Mouse (Mus musculus): ENCODE results near the gene Tbxa2r.

Tbxa2r gene

DNA sequence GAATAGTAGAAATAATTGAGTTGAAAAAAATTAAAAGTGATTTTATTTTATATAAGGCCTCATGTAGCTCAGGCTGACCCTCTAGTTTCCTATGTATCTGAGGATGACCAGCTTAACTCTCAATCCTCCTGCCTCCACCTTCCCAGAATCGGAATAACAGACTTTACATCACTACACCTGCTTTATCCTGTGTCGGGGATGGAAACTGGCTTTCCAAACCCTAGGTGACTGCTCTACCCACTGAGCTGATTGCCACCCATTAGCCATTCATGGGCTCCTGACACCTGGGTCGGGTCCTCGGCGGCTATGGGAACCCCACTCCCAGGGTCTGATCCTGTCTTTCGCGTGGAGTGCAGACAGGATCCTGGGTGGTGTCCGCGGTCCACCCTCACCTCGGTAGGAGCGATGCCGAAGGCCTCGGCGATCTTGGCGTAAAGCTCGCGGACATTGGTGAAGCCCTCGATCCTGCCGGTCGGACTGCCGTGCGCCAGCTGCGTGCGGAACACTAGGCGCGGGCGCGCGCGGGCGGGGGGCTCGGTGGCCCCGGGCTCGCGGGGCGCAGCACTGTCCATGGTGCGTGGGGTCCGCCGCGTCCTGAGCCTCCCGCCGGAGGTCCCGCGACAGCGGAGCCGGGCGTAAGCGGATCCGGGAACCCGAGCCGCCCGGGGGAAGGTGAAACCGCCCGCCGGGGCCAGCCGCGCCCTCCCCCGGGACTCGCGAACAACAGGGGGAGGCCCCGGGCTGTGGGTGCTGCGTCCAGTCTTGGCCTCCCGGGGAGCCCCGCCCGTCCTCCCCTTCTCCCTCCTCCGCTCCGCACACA is 14.4 kb downstream of the Tbxa2r start, which contains the start of gene Gipc3:
Gipc3 (minus strand) TSS at position 581 of the 820 bp plus-strand sequence.
- DNase-seq (ENCODE audit: low spot score in 2 of 2): no peak

- no peak for DNase-seq (ENCODE audit: low spot score in 2 of 2)
Measured at GRCm38 (mm10) chr10:81344421-81345161, 16.1 kb downstream of the Tbxa2r start.

DNA sequence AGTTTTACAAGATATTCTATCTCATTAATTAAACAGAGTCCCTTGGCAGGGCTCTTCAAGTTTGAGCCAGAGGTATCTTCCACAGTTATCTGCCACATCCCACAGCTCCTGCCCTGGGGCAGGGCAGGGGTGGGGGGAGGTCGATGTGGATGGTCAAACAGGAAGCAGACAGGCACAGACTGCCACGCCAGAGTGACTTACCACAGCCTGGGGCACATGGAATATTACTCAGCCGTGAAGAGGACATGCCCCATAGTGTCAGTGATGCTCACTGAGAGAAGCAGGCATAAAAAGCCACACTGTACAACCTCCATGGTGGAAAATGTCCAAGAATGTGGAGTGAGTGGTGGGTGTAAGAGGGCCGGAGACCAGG is 16.6 kb downstream of the Tbxa2r start:
- no peak for DNase-seq (ENCODE audit: low spot score in 2 of 2)

DNA sequence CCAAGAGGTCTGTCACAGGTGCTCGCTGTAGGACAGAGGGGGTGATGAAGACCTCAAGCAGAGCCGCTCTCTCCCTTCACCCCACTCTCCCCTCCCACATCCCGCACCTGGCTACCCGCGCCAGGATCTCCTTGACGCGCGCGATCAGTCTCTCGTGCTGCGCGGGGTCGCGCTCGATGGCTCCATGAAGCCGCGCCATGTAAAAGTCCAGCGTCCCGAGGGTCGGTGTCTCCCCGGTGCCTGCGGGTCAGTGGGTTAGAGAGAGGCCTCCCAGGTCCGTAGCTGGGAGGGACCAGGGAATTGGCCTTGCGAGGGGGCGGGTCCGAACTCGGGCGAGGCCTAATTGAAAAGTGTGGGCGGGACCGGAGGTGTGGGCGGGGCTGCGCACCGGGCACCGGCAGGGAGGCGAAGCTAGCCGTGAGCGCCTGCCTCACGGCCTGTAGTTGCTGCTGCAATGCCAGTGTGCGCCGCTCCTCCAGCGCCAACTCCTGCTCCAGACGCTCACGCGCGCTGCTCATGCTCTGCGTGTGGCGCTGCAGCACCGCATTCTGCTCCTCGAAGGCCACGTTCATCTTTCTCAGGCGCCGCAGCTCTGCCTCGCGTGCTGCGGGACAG is 18.0 kb downstream of the Tbxa2r start:
- peak; percentile 61 to 63 for DNase-seq (ENCODE audit: low spot score in 2 of 2)

DNA sequence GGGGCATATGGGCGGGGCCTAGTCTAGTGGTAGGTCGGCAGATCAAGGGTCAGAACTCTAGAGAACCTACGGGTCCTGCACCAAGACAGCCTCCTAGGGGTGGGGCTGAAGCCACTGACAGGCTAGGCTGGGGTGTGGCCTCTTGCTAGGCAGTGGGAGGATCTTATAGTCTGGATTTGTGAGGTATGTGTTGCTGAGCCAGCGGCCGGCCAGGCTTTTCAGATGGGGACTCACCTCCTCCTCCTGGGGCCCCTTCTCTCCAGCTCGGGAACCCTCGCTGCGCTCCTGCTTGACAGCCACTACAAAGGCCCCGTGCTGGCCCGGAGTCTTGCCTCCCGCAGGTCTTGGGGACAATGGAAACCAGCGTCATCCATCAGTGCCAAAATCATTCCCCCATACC is 20.6 kb downstream of the Tbxa2r start:
- no peak for DNase-seq (ENCODE audit: low spot score in 2 of 2)

DNA sequence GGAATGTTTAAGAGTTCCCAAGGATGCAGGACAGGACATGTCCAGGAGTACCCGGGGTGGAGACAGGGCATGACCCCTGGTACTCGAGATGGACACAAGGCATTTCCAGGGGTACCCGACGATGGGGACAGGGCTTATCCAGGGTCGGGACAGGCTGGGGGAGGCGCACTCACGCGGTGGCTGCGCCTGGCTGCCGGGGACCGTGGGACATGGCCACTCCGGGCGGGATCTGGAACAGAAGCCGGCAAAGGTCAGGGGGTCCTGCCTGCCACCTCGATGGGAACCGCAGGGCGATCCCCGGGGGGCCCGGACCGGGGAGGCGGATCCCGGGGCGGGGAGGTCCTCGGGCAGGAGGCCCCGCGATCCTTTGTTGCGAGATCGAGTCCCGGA is 21.4 kb downstream of the Tbxa2r start:
- DNase-seq (ENCODE audit: low spot score in 2 of 2): no peak

GRCm38 (mm10) chr10:81350351-81351063 is 22.0 kb downstream of the Tbxa2r start, which contains the start of gene Hmg20b:
TSS of gene Hmg20b (minus strand) at chr10:81350480.
- peak; percentile 94 to 99 for DNase-seq (ENCODE audit: low spot score in 2 of 2)

DNA sequence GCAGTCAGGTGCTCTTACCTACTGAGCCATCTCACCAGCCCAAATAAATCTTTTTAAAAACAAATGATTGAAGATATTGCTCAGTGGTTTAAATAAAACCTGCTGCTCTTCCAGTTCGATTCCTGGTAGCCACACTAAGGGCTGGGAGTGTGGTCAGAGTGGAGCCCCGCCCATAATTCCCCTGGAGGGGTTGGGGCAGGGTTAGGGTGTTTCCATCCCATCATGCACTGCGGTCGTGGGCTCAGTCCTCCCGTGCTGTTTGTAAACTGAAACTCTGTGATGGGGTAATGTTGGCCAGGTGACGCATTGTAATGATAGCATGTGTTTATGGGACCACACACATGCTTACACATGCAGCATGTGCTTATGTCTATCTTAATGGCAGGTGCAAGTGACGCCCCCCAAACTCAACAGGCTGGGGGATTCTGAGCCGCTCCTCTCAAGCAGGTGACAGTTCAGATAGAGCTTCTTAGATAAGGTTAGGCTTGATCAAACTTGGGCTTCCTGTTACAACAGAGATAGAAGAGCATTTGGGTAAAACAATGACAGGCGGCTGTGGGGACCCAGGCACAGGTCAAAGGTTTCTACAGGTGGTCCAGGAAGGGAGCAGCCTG is 23.3 kb downstream of the Tbxa2r start:
- DNase-seq (ENCODE audit: low spot score in 2 of 2): no peak

DNA sequence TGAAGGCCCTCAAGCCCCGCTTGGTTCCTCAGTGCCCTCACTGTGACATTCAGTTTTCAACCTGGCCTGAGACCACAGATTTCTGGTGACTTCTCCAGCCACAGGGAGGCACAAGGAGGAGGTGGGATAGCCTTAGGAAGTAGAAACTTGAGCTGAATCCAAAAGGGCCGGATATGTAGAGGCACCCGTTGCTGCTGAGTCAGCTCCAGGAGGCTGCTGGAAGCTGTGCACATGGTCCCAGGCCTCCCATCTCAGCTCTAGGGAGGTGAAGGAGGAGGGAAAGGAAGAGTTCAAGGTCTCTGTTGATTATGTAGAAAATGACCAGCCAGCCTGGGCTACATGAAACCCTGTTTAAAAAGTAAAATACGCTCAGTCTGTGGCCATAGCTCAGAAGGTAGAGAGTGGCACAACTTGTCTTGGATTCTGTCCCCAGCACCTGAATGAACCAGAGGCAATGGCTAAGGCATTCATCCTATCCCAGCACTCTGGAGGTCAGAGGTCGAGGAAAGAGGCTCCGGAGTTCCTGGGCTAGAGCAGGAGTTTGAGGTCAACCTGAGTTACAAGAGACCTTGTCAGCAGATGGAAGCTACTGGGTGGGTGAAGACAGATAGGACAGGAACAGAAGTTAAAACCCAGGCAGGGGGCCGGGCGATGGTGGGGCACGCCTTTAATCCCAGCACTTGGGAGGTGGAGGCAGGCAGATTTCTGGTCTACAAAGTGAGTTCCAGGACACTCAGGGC is 26.4 kb downstream of the Tbxa2r start:
- no peak for DNase-seq (ENCODE audit: low spot score in 2 of 2)

- no peak for DNase-seq (ENCODE audit: low spot score in 2 of 2)
Measured at GRCm38 (mm10) chr10:81355533-81355932, 27.0 kb downstream of the Tbxa2r start.

DNA sequence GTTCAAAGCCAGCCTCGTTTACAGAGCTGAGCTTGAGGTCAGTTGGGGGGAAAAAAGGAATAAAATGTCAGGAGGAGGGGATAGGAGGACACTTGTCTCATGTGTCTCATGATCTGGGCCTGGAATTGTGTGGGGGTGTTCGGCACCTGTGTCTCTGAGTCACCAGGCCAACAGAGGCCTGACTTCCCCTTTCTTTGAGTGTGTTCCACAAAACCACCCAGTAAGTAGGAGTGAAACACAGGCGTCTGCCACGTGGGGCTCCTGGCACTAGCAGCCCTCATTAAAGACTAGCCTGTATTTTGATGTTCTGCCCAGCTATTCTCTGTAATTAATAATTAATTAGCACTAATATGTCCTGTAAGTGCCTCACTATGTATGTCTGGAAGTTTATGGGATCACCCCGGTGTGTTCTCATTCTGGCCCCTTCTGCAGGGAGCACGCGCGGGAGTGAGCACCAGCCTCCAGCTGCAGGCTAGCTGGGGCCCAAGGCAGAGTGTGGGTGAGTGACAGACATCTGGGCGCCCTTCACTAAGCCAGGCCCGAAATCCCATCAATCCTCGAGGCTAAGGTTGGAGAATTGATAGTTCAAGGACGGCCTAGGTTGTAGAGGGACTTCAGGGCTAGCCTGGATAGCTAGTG is 27.9 kb downstream of the Tbxa2r start:
- no peak for DNase-seq (ENCODE audit: low spot score in 2 of 2)

- DNase-seq (ENCODE audit: low spot score in 2 of 2): peak; percentile 72 to 87
Measured at GRCm38 (mm10) chr10:81356991-81357844, 28.7 kb downstream of the Tbxa2r start, which contains the start of gene Mfsd12. TSS of gene Mfsd12 (plus strand) at chr10:81357491.

GRCm38 (mm10) chr10:81358209-81358608 is 29.7 kb downstream of the Tbxa2r start:
- no peak for DNase-seq (ENCODE audit: low spot score in 2 of 2)

- DNase-seq (ENCODE audit: low spot score in 2 of 2): no peak
Measured at GRCm38 (mm10) chr10:81358841-81359240, 30.3 kb downstream of the Tbxa2r start.

GRCm38 (mm10) chr10:81360721-81361120 is 32.2 kb downstream of the Tbxa2r start:
- no peak for DNase-seq (ENCODE audit: low spot score in 2 of 2)

DNA sequence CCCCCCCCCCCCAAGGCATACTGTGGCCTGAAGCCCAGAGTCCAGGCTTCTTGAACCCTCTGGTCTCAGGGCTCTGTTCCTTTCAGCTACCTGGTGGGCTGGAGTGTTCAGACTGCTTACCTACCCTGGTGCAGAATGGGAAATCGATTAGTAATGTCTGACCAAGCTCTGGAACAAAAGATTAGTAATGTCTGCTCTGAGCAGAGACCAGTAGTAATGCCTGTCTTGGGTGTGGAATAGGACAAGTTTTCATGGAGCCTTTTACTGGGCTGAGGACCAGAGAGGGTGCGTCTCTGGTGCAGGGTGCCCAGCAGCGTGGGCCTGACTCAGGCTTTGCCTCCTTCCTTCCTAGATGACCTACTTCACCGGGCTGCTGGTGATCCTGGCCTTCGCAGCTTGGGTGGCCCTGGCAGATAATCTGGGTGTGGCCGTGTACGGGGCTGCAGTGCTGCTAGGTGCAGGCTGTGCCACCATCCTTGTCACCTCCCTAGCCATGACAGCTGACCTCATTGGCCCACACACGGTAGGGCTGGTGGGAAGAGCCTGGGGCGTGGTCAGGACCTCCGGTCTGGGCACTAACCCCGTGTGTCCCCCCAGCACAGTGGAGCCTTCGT is 33.9 kb downstream of the Tbxa2r start:
- DNase-seq (ENCODE audit: low spot score in 2 of 2): no peak

GRCm38 (mm10) chr10:81363436-81364346 is 35.2 kb downstream of the Tbxa2r start:
- DNase-seq (ENCODE audit: low spot score in 2 of 2): no peak

DNA sequence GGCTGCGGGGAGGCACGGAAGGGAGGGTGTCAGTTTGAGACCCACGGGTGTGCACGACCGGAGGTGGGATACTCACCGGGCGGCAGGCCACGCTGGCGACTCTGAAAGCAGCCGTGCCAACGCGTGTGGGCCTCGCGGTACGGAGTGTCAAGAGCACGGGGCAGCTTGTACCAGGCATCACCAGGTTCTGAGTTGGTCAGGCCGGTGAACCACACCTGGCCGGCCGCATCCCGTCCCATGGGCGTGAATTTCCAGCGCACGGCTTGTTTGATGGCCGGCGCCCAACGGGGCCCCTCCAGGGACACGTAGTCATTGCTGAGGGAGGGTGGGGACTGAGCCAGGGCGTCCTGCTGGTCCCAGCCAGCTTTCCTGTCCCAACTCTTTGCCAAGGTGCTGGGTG is 36.1 kb downstream of the Tbxa2r start:
- no peak for DNase-seq (ENCODE audit: low spot score in 2 of 2)

Data from urinary bladder, adult 18-20 months (tissue).